Mouse (Mus musculus) effector memory CD4-positive, alpha-beta T cell, adult 7 months (primary cell): ENCODE measurements around the gene Klhdc1. TPM values are rescaled to one million over a fixed set of nuclear protein-coding genes. Genes with fewer than 3 reads are reported as not detected.

Experiments
- polyA plus RNA-seq: library from polyadenylated mRNA; unstranded; fragments of 100-300 nt; shearing (Covaris generic); gene quantifications from one replicate; pipeline ENCODE4 v1.2.1, GENCODE M21; 2017

Gene Klhdc1
- 18.9 TPM for polyA plus RNA-seq

GRCm38 (mm10) chr12:69240876-69241275 lies at the start of gene Klhdc1:
TSS of gene Klhdc1 (plus strand) at chr12:69241176.

GRCm38 (mm10) chr12:69196444-69197377 lies 44.3 kb upstream of the Klhdc1 start, which contains the start of gene Gm49383:
TSS of gene Gm49383 (minus strand) at chr12:69197104.

GRCm38 (mm10) chr12:69198164-69198535 lies 42.8 kb upstream of the Klhdc1 start, which contains the start of gene Dnaaf2:
TSS of gene Dnaaf2 (minus strand) at chr12:69198429.

GRCm38 (mm10) chr12:69204052-69204833 lies 36.7 kb upstream of the Klhdc1 start, which contains the start of gene Gm49384:
TSS of gene Gm49384 (minus strand) at chr12:69204267.

GRCm38 (mm10) chr12:69227776-69228466 lies 13.1 kb upstream of the Klhdc1 start, which contains the start of gene Pole2:
TSS of gene Pole2 (minus strand) at chr12:69228195.

GRCm38 (mm10) chr12:69296511-69297410 lies 55.8 kb downstream of the Klhdc1 start, which contains the start of gene Klhdc2:
TSS of gene Klhdc2 (plus strand) at chr12:69296681.

Other genes with a start within 250 kb of the Klhdc1 start
- 2,065 TPM for gene Rps29, start 82.0 kb upstream of the Klhdc1 start, polyA plus RNA-seq
- not detected for gene Lrr1, start 72.4 kb upstream of the Klhdc1 start, polyA plus RNA-seq
- 326 TPM for gene Rpl36al, start 57.1 kb upstream of the Klhdc1 start, polyA plus RNA-seq
- gene Mgat2, start 57.0 kb upstream of the Klhdc1 start, polyA plus RNA-seq, result 61.4 TPM
- gene Gm49383, start 44.1 kb upstream of the Klhdc1 start, polyA plus RNA-seq, result 9.1 TPM
- 3.1 TPM for gene Dnaaf2, start 42.7 kb upstream of the Klhdc1 start, polyA plus RNA-seq
- 8.9 TPM for gene Gm49384, start 36.9 kb upstream of the Klhdc1 start, polyA plus RNA-seq
- 3.3 TPM for gene Pole2, start 13.0 kb upstream of the Klhdc1 start, polyA plus RNA-seq
- 24.6 TPM for gene Klhdc2, start 55.5 kb downstream of the Klhdc1 start, polyA plus RNA-seq
- 142 TPM for gene Nemf, start 116.0 kb downstream of the Klhdc1 start, polyA plus RNA-seq
- 389 TPM for gene Arf6, start 131.0 kb downstream of the Klhdc1 start, polyA plus RNA-seq
- gene Gm9887, start 131.3 kb downstream of the Klhdc1 start, polyA plus RNA-seq, result 5.6 TPM